Mouse (Mus musculus) gastrocnemius, adult 18-20 months (tissue): ENCODE results near the gene Acmsd. TPM values are rescaled to one million over a fixed set of nuclear protein-coding genes. Genes with fewer than 3 reads are reported as not detected.
"Not testable (repeated sequence)": the region's sequence is repeated elsewhere in the genome, so short reads cannot be mapped to it uniquely, and the experiment has no call there.

Experiments used
- DNase-seq: peaks from one replicate; pipeline ENCODE4 v3.0.0; 2021; ENCODE audit warnings: low spot score
- long read RNA-seq, 2 experiments: library from polyadenylated mRNA; stranded (forward); transcript quantifications; one replicate each; pipeline ENCODE4 v2.0.0; 2021
- total RNA-seq, 2 experiments: library from RNA; stranded (reverse); gene quantifications; 2 replicates each; pipeline ENCODE4 v1.2.3; 2021

The Acmsd gene
- total RNA-seq, result not detected
- long read RNA-seq, experiment 1, result 0 reads
- long read RNA-seq, experiment 2, result 0 reads

DNA sequence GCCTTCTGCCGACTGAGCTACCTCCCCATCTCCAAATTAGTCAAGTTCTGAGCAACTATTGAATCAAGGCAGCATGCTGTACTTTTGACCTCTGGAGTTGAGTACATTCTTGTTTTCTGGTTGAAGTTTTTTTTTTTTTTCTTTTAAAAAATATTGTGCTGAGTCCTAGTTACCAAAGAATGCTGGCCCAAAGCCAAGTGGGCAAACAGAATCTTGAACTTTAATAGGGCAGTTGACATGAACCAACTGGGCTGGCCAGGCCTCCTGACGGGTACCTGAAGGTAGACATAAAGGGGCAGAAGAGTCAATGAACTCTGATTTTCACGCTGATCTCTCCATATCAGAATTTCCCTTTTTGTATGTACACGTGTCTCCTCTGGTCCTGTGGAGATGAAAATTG, at the start of gene Acmsd:
TSS of gene Acmsd (plus strand) at position 318 of the 400 bp plus-strand sequence.
- no peak for DNase-seq

- peak; percentile 2 for DNase-seq
Measured at GRCm38 (mm10) chr1:127679498-127680133, 49.6 kb upstream of the Acmsd start, which contains the start of gene Tmem163. TSS of gene Tmem163 (minus strand) at chr1:127679548.

GRCm38 (mm10) chr1:127696533-127696932, 32.7 kb upstream of the Acmsd start:
- no peak for DNase-seq

GRCm38 (mm10) chr1:127702187-127702586, 27.0 kb upstream of the Acmsd start:
- no peak for DNase-seq

DNA sequence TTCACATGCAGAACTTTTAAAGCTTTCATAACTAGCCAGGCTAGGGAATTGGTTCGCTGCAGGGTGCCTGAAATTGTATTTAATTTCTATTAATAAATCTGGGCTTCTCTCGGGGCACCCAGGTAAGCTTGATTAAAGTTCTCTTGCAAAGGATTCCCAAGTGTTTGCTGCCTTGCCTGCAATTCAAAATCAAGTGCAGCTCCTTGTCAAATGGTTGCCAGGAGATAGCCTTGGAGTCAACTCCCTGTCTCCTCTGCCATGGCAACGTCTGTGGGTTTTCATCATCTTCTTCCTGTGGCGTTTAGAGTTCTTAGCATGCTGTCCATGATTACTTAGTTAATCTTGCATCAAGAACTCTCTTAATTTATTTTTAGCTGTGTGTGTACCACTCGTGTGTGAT, 22.9 kb upstream of the Acmsd start:
- no peak for DNase-seq

- DNase-seq, result no peak
Measured at GRCm38 (mm10) chr1:127716441-127716840, 12.8 kb upstream of the Acmsd start.

- no peak for DNase-seq
Measured at GRCm38 (mm10) chr1:127718290-127718689, 10.9 kb upstream of the Acmsd start.

- DNase-seq, result no peak
Measured at GRCm38 (mm10) chr1:127723596-127723995, 5.6 kb upstream of the Acmsd start.

GRCm38 (mm10) chr1:127731086-127731485, 1.9 kb downstream of the Acmsd start:
- no peak for DNase-seq

GRCm38 (mm10) chr1:127732435-127732834, 3.2 kb downstream of the Acmsd start:
- DNase-seq, result no peak

- DNase-seq, result no peak
Measured at GRCm38 (mm10) chr1:127732841-127733240, 3.6 kb downstream of the Acmsd start.

- DNase-seq, result no peak
Measured at GRCm38 (mm10) chr1:127735356-127735755, 6.1 kb downstream of the Acmsd start.

DNA sequence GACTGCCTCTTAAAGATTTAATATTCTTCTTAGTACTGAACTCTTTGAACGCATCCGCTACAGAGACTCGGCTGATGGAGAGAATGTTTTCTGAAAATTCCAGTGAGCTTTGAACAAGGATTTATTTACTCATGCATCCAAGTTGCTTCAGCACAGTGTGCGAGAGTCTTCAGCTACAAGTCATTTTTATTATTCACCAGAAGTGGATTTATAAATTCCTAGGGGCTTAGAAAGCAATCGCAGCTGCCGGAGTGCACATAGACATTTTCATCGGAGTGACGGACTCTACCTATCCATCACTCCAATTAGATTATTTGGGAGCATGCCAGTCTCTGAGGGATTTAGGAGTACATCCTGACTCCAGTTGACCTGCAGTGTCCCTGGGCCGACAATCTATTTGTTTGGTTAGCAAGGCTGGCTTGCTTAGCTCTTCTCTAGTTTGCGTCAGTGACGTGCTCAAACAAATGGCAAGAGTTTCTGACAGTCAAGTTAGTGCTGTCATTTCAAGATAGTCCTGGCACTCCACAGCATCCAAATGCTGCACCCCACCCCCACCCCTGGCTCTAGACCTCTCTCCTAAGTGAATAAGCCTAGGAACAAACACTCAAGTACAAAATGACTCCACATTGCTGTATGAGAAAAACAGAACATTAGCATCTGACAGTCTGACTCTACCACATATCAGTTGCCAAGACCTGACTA, 21.3 kb downstream of the Acmsd start:
- DNase-seq, result no peak

DNA sequence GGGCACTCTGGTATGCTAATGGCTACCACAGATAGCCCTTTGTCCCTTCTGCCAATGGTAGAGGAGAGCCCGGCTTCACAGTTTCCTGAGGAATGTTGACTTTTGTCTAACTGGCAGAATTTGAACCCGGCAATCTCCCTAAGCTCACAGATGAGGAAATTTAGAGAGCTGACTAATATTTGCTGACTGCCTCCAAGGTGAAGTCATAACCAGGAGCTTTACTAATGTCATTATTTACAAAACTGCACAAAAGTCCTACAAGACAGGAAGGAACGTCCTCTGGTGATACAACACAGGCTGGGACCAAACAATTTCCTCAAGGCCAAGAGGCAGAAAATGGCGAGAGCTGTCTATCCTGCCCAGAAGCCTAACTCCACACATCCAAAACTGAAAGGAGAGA, 26.6 kb downstream of the Acmsd start:
- DNase-seq, result no peak

DNA sequence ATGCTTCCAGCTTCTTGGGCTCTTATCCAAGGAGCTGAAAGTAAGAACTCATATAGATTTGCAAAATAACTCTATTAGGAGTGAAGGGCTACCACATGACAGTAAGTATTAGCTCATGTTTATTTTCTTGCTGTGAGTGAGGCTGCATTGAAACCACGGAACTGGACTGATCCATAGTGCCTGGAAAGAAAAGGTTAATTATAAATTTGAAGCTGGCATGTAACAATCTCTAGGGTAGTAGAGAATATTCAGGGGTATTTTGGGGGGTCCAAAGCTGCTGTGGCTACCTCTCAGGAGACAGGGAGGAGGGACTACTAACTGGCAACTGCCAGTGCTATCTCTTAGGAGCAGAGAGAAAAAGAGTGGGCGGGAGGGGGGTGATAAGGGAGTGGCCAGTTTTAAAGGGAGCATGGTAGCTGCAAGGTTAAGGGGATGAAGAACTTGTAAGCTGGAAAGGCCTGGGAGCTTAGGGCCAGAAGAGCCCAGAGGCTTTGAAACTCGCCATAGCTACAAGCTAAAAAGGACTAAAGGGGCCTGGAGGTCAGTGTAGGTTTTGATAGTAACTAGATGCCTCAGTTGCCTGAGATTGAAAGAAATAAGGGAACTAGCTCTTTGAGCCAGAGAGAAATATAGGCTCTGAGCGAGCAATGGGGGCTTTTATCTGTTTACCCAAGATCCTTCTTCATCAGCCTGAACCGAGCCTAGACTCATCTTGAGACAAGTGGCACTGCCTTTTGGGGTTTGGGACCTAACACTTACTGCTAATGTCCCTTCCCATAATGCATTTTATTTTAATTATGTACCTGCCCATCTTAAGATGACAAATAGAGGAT, 27.3 kb downstream of the Acmsd start:
- no peak for DNase-seq

DNA sequence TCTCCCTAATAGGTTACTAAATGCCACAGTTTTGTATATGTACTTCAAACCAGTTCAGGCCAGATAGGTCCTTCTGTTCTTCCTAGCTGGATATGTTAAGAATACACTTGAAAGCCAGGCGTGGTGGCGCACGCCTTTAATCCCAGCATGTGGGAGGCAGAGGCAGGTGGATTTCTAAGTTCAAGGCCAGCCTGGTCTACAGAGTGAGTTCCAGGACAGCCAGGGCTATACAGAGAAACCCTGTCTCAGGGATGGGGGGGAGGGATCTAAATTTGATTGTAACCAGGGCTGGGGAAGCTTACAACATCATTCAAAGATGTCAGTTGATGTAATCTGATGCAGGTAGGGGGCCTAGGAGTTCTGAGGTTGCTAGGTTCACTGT, 27.9 kb downstream of the Acmsd start:
- not testable (repeated sequence) for DNase-seq

- DNase-seq, result no peak
Measured at GRCm38 (mm10) chr1:127765468-127765867, 36.3 kb downstream of the Acmsd start.

GRCm38 (mm10) chr1:127766741-127767140, 37.5 kb downstream of the Acmsd start:
- no peak for DNase-seq

DNA sequence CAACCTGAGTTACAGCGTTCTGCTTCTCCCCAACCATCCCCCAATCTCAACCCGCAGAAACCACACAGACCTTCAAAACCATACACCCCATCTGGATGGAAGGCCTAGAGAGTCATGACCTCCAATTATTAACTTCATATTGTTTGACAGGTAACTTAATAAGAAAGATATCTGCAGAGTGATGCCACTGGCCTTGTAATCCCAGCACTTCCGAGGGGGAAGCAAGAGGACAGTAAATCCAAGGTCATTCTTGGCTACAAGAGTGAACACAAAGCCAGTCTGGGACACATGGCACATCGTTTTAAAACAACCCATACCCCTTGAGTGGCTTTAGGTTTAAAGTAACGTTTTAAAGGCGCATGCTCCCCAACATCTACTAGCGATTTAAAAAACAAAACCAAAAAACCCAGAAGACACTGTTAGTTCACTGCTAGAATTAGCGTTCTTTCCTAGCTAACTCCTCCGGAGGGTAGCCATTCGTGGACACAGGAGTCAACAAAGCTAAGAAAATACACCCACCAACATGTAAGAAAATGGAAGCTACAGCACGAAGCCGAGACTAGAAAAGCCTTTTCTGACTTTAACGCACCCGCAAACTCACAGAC, 44.1 kb downstream of the Acmsd start:
- no peak for DNase-seq

- DNase-seq, result peak; percentile 98
Measured at GRCm38 (mm10) chr1:127773803-127774500, 44.7 kb downstream of the Acmsd start, which contains the start of gene Ccnt2. TSS of gene Ccnt2 (plus strand) at chr1:127774164.

DNA sequence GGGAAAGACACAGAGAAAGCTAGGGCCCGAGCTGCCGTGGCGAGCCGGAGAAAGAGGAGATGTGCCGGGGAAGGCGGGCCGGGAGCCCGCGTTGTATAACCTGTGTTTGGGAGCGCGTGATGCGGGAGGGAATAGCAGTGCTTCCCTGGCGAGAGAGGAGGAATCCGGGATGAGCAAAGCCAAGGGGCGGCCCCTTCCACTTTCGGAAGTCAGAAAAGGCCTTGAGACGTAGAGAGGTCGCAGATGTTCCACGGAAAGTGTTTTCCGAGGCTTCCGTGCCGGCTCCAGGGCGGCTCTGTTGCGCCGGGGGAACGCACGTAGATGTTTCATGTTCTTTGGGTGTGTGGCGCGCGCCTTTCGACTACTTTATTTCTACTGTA, 45.3 kb downstream of the Acmsd start:
- peak; percentile 70 for DNase-seq
